Mouse (Mus musculus) heart, postnatal 0 days (tissue): ENCODE results near the gene Sept9.

ENCODE experiments used
- CTCF ChIP-seq: IDR thresholded peaks from 2 replicates; pipeline ENCODE4 v1.5.1; 2016; ENCODE audit warnings: antibody characterized with exemption, control low read depth, low read depth
- EP300 ChIP-seq: IDR thresholded peaks from 2 replicates; pipeline ENCODE4 v1.6.1; 2016; ENCODE audit warnings: antibody characterized with exemption, low read depth

GRCm38 (mm10) chr11:117199282-117200175 lies at the start of gene Sept9:
- TF ChIP-seq CTCF = no peak
- no peak for TF ChIP-seq EP300
